In the genomic region with DNA sequence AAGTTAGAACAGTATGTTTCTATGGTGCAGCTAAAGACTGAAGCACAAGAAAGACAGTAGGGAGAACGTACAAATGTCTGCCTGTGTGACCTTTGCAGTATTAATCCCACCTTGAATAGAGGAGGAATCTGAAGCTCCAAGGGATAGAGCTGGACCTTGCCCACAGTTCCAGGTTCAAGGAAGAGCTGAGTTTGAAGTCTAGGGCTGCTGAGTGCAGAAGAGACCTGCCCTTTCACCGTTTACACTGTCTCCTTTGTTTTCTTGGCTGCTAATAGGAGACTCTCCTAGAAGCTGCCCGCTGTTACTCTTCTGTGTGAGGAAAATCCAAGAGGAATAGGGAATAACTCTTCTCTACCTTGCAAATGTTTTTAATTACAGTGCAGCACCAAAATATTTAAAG, we compare ENCODE assay signal across 28 mouse cellular contexts. TPM values are rescaled to one million over a fixed set of nuclear protein-coding genes. Genes with fewer than 3 reads are reported as not detected.
A peak's percentile ranks its signal among the peaks of the same experiment; 100 is the strongest.
DNase-seq lines count a peak whose midpoint lies in the region; ATAC-seq lines count a peak whose summit lies in the region.
"Had no signal": no experiment of that assay in that cellular context is flagged by ENCODE, and none has a peak within 500 bp of the region (broad histone marks: within the 10 kb centered on the region; RNA-seq: fewer than 3 reads in every experiment).

No protein-coding gene starts in this region.

- H3K27ac ChIP-seq in kidney, embryonic 14.5 days (ENCODE audit: low read depth, low read length) = no peak overlapping the region
- peak overlapping the region; percentile 78 for H3K27ac ChIP-seq in embryonic facial prominence, embryonic 12.5 days
- peak overlapping the region; percentile 55 for H3K27ac ChIP-seq in embryonic facial prominence, embryonic 14.5 days (replicated peaks; ENCODE audit: low read depth, low read length)
- peak overlapping the region; percentile 72; the same call in 1 of the 2 replicates for H3K27ac ChIP-seq in limb, embryonic 13.5 days
- no peak overlapping the region for H3K27ac ChIP-seq in neural tube, embryonic 15.5 days (replicated peaks)
- H3K27ac ChIP-seq: left cerebral cortex, adult 2 months; liver, embryonic 15.5 days; lung, embryonic 15.5 days; midbrain, embryonic 13.5 days had no signal

- no peaks in the 10 kb centered on the region for H3K27me3 ChIP-seq in kidney, embryonic 14.5 days (ENCODE audit: control insufficient read depth, insufficient read depth, low read length)
- H3K27me3 ChIP-seq in embryonic facial prominence, embryonic 12.5 days = no peaks in the 10 kb centered on the region
- H3K27me3 ChIP-seq in embryonic facial prominence, embryonic 14.5 days (replicated peaks; ENCODE audit: control insufficient read depth, insufficient read depth, low read length) = no peaks in the 10 kb centered on the region
- H3K27me3 ChIP-seq in limb, embryonic 13.5 days = no peaks in the 10 kb centered on the region
- H3K27me3 ChIP-seq in neural tube, embryonic 15.5 days (replicated peaks) = peaks cover 13% of the 10 kb centered on the region
- H3K27me3 ChIP-seq: heart, embryonic 12.5 days; liver, embryonic 15.5 days; lung, embryonic 15.5 days; megakaryocyte, embryonic 14.5 days had no signal

- no peak for ATAC-seq in kidney, embryonic 14.5 days (ENCODE audit: low FRiP score, low TSS enrichment)
- no peak for ATAC-seq in embryonic facial prominence, embryonic 12.5 days (ENCODE audit: insufficient number of reproducible peaks, insufficient read depth, low FRiP score, low TSS enrichment)
- ATAC-seq in embryonic facial prominence, embryonic 14.5 days (ENCODE audit: low read depth) = no peak
- ATAC-seq in limb, embryonic 13.5 days (ENCODE audit: low FRiP score, low read depth) = peak; percentile 55; the same call in 1 of the 2 replicates
- no peak for ATAC-seq in neural tube, embryonic 15.5 days (ENCODE audit: low FRiP score)
- ATAC-seq: activated CD4-positive, CD25-positive, alpha-beta regulatory T cell, adult 4 months; forebrain, postnatal 0 days; midbrain, embryonic 13.5 days had no signal

- WGBS in kidney, embryonic 14.5 days = 40% methylated on average over 3 of the region's 3 CpGs
- WGBS in embryonic facial prominence, embryonic 12.5 days = 20% methylated on average over 3 of the region's 3 CpGs
- WGBS in embryonic facial prominence, embryonic 14.5 days = 26% methylated on average over 3 of the region's 3 CpGs
- 15% methylated on average over 3 of the region's 3 CpGs for WGBS in limb, embryonic 13.5 days
- WGBS in neural tube, embryonic 15.5 days = 59% methylated on average over 3 of the region's 3 CpGs

- H3K4me3 ChIP-seq in kidney, embryonic 14.5 days (ENCODE audit: low read length) = no peak overlapping the region
- no peak overlapping the region for H3K4me3 ChIP-seq in embryonic facial prominence, embryonic 12.5 days
- no peak overlapping the region for H3K4me3 ChIP-seq in embryonic facial prominence, embryonic 14.5 days (ENCODE audit: low read depth, low read length)
- no peak overlapping the region for H3K4me3 ChIP-seq in limb, embryonic 13.5 days
- H3K4me3 ChIP-seq in neural tube, embryonic 15.5 days (replicated peaks) = no peak overlapping the region
- H3K4me3 ChIP-seq: heart, embryonic 12.5 days; hindbrain, embryonic 10.5 days; left cerebral cortex, adult 2 months; liver, embryonic 15.5 days; lung, embryonic 15.5 days; megakaryocyte, embryonic 14.5 days; midbrain, embryonic 13.5 days had no signal

- H3K9me3 ChIP-seq in kidney, embryonic 14.5 days (ENCODE audit: control insufficient read depth, low read length) = no peaks in the 10 kb centered on the region
- H3K9me3 ChIP-seq in embryonic facial prominence, embryonic 12.5 days = no peaks in the 10 kb centered on the region
- no peaks in the 10 kb centered on the region for H3K9me3 ChIP-seq in embryonic facial prominence, embryonic 14.5 days (ENCODE audit: control insufficient read depth, low read length)
- no peaks in the 10 kb centered on the region for H3K9me3 ChIP-seq in limb, embryonic 13.5 days
- no peaks in the 10 kb centered on the region for H3K9me3 ChIP-seq in neural tube, embryonic 15.5 days (replicated peaks)
- H3K9me3 ChIP-seq: heart, embryonic 12.5 days; hindbrain, embryonic 10.5 days; liver, embryonic 15.5 days; lung, embryonic 15.5 days; megakaryocyte, embryonic 14.5 days; midbrain, embryonic 13.5 days had no signal

- peaks cover 4% of the 10 kb centered on the region; the same call in 1 of the 2 replicates for H3K4me1 ChIP-seq in kidney, embryonic 14.5 days (ENCODE audit: control insufficient read depth, insufficient read depth, low read length)
- peaks cover 15% of the 10 kb centered on the region for H3K4me1 ChIP-seq in embryonic facial prominence, embryonic 12.5 days
- peaks cover 17% of the 10 kb centered on the region for H3K4me1 ChIP-seq in embryonic facial prominence, embryonic 14.5 days (ENCODE audit: control insufficient read depth, insufficient read depth, low read length)
- H3K4me1 ChIP-seq in limb, embryonic 13.5 days = peaks cover 38% of the 10 kb centered on the region
- peaks cover 6% of the 10 kb centered on the region; the same call in 1 of the 2 replicates for H3K4me1 ChIP-seq in neural tube, embryonic 15.5 days
- H3K4me1 ChIP-seq: heart, embryonic 12.5 days; liver, embryonic 15.5 days; lung, embryonic 15.5 days had no signal

- H3K36me3 ChIP-seq in kidney, embryonic 14.5 days (ENCODE audit: control insufficient read depth, insufficient read depth, low read length) = no peaks in the 10 kb centered on the region
- H3K36me3 ChIP-seq in embryonic facial prominence, embryonic 12.5 days = no peaks in the 10 kb centered on the region
- H3K36me3 ChIP-seq in embryonic facial prominence, embryonic 14.5 days (ENCODE audit: control insufficient read depth, insufficient read depth, low read length) = no peaks in the 10 kb centered on the region
- peaks cover 6% of the 10 kb centered on the region; the same call in 1 of the 2 replicates for H3K36me3 ChIP-seq in limb, embryonic 13.5 days
- H3K36me3 ChIP-seq in neural tube, embryonic 15.5 days = no peaks in the 10 kb centered on the region
- H3K36me3 ChIP-seq: lung, embryonic 15.5 days; midbrain, embryonic 13.5 days had no signal

- H3K4me2 ChIP-seq in kidney, embryonic 14.5 days (replicated peaks; ENCODE audit: low read depth, low read length) = no peak overlapping the region
- H3K4me2 ChIP-seq in embryonic facial prominence, embryonic 12.5 days (replicated peaks) = no peak overlapping the region
- no peak overlapping the region for H3K4me2 ChIP-seq in embryonic facial prominence, embryonic 14.5 days (ENCODE audit: low read depth, low read length)
- H3K4me2 ChIP-seq in limb, embryonic 13.5 days (replicated peaks) = peak overlapping the region; percentile 36
- no peak overlapping the region for H3K4me2 ChIP-seq in neural tube, embryonic 15.5 days
- H3K4me2 ChIP-seq: heart, embryonic 12.5 days; liver, embryonic 15.5 days; lung, embryonic 15.5 days; midbrain, embryonic 13.5 days had no signal

- peak; percentile 27 to 29 for DNase-seq in kidney, adult 8-10 months
- DNase-seq in embryonic facial prominence, embryonic 14.5 days (ENCODE audit: low spot score) = no peak
- DNase-seq in embryo, embryonic 10 days (ENCODE audit: low spot score) = no peak
- no peak for DNase-seq in B cell, adult 2 months
- DNase-seq: adrenal gland, postnatal 10 days; cerebellum, adult 9-10 months; forebrain, postnatal 0 days; gastrocnemius, postnatal 25 days; heart, adult 18-20 months; heart, postnatal 10 days; layer of hippocampus, adult 9-11 months; liver; lung, postnatal 36 days; right cerebral cortex, postnatal 25 days had no signal

- no peak overlapping the region for H3K9ac ChIP-seq in kidney, embryonic 14.5 days (ENCODE audit: low read depth, low read length)
- H3K9ac ChIP-seq in embryonic facial prominence, embryonic 12.5 days = no peak overlapping the region
- no peak overlapping the region for H3K9ac ChIP-seq in embryonic facial prominence, embryonic 14.5 days (ENCODE audit: low read depth, low read length)
- no peak overlapping the region for H3K9ac ChIP-seq in limb, embryonic 13.5 days
- no peak overlapping the region for H3K9ac ChIP-seq in neural tube, embryonic 15.5 days (replicated peaks)
- H3K9ac ChIP-seq: forebrain, postnatal 0 days; heart, embryonic 12.5 days; liver, embryonic 15.5 days; lung, embryonic 15.5 days; midbrain, embryonic 13.5 days had no signal

RNA-seq across cellular contexts. Expression of gene Vsx2, which starts 45.8 kb away (rescaled TPM):
- 0.06 TPM in 1 of 2 replicates, not detected in the other for polyA plus RNA-seq in kidney, embryonic 14.5 days (2014; fragmentation: Nextera tagmentation; extraction: Ambion mirVana)
- polyA plus RNA-seq in embryonic facial prominence, embryonic 12.5 days (2016; fragmentation: Nextera tagmentation; extraction: Ambion mirVana) = 6.6 and 8.4 TPM in 2 replicates
- polyA plus RNA-seq in embryonic facial prominence, embryonic 14.5 days (2014; fragmentation: Nextera tagmentation; extraction: Ambion mirVana) = 0.10 and 0.43 TPM in 2 replicates
- polyA plus RNA-seq in limb, embryonic 13.5 days (2015; fragmentation: Nextera tagmentation; extraction: Ambion mirVana) = 0.25 and 0.33 TPM in 2 replicates
- 5.7 and 6.0 TPM in 2 replicates for polyA plus RNA-seq in neural tube, embryonic 15.5 days (2015; fragmentation: Nextera tagmentation; extraction: Ambion mirVana)
- polyA plus RNA-seq: activated CD4-positive, CD25-positive, alpha-beta regulatory T cell, adult 4 months; heart, embryonic 12.5 days; large intestine, adult 2 months; liver, embryonic 15.5 days; lung, embryonic 15.5 days; spleen, adult 2 months had no signal

Comparison
In these comparisons a context has a peak if more than half of its experiments do, and no peak if none do; other contexts are left out.
1. DNase-seq: peak in kidney, adult 8-10 months (2 of 2); none in embryonic facial prominence, embryonic 14.5 days (single experiment), embryo, embryonic 10 days (single experiment) and B cell, adult 2 months (0 of 2).
2. H3K27ac ChIP-seq: peak in embryonic facial prominence, embryonic 12.5 days (single experiment), embryonic facial prominence, embryonic 14.5 days (single experiment) and limb, embryonic 13.5 days (single experiment); none in kidney, embryonic 14.5 days (single experiment) and neural tube, embryonic 15.5 days (single experiment).